Mouse (Mus musculus) stomach, postnatal 0 days (tissue): Measurements from ENCODE around the gene Sema5a. TPM values are rescaled to one million over a fixed set of nuclear protein-coding genes. Genes with fewer than 3 reads are reported as not detected.
"Not testable (repeated sequence)": the region's sequence is repeated elsewhere in the genome, so short reads cannot be mapped to it uniquely, and the experiment has no call there.

Source experiments
- ATAC-seq: fragments of 200-750 bp; cut with Nextera tagmentation; 2 replicates; pipeline ENCODE4 v1.8.0; 2017; ENCODE audit not compliant: low FRiP score, low TSS enrichment
- DNase-seq: peaks from one replicate; pipeline ENCODE4 v3.0.0-alpha.2; 2016; ENCODE audit warnings: low spot score
- H3K27ac ChIP-seq: fragments of 300-500 bp; sonication (generic); replicated peaks from 2 replicates; pipeline ENCODE4 v1.5.1; 2014; ENCODE audit warnings: mild to moderate bottlenecking, control low read depth
- H3K27me3 ChIP-seq: fragments of 300-500 bp; sonication (generic); 2 replicates; pipeline ENCODE4 v1.6.1; 2014; ENCODE audit warnings: low read length; ENCODE audit not compliant: control insufficient read depth, insufficient read depth
- H3K36me3 ChIP-seq: fragments of 300-500 bp; sonication (generic); 2 replicates; pipeline ENCODE4 v1.6.1; 2014; ENCODE audit warnings: low read length, mixed read lengths; ENCODE audit not compliant: control insufficient read depth, insufficient read depth
- H3K4me1 ChIP-seq: fragments of 300-500 bp; sonication (generic); replicated peaks from 2 replicates; pipeline ENCODE4 v1.6.1; 2014; ENCODE audit warnings: antibody characterized with exemption; ENCODE audit not compliant: control insufficient read depth, insufficient read depth
- H3K4me2 ChIP-seq: fragments of 300-500 bp; sonication (generic); replicated peaks from 2 replicates; pipeline ENCODE4 v1.6.1; 2014; ENCODE audit warnings: low read depth, mild to moderate bottlenecking, control low read depth, moderate library complexity
- H3K4me3 ChIP-seq: fragments of 300-500 bp; sonication (generic); 2 replicates; pipeline ENCODE4 v1.5.1; 2014; ENCODE audit warnings: low read depth, low read length, control low read depth
- H3K9ac ChIP-seq: fragments of 300-500 bp; sonication (generic); 2 replicates; pipeline ENCODE4 v1.6.1; 2014; ENCODE audit warnings: mild to moderate bottlenecking, low read length, control low read depth, mixed read lengths
- H3K9me3 ChIP-seq: fragments of 300-500 bp; sonication (generic); 2 replicates; pipeline ENCODE4 v1.6.1; 2016; ENCODE audit warnings: low read length; ENCODE audit not compliant: control insufficient read depth
- CTCF ChIP-seq: IDR thresholded peaks from 2 replicates; pipeline ENCODE4 v1.5.1; 2016; ENCODE audit warnings: antibody characterized with exemption, low read depth, mild to moderate bottlenecking, moderate library complexity
- EP300 ChIP-seq: optimal IDR thresholded peaks from 2 replicates; pipeline ENCODE3; 2016; ENCODE audit warnings: antibody characterized with exemption
- WGBS: fragments of 180-500 bp; shearing (Covaris S2); extraction: QIAGEN DNeasy Blood & Tissue Kit; methylation state at CpG from one replicate; pipeline ENCODE4 v1.1.7; 2014; 5-methylcytosine and 5-hydroxymethylcytosine counted together
- polyA plus RNA-seq: library from polyadenylated mRNA; unstranded; fragments of >200 nt; fragmentation: Nextera tagmentation; extraction: Ambion mirVana; gene quantifications from 2 replicates; pipeline ENCODE4 v1.2.1, GENCODE M21; 2015

Gene Sema5a
- polyA plus RNA-seq, 1 experiment from 2014 or later = 5.5 TPM

- DNase-seq (no peak), ATAC-seq (no peak)
- TF ChIP-seq EP300 (no peak), CTCF (no peak)
- WGBS = 75% methylated on average over 7 of the region's 7 CpGs
- no peak overlapping the region for H3K27ac ChIP-seq
- no peaks in the 10 kb centered on the region for H3K4me1 ChIP-seq
- no peaks in the 10 kb centered on the region for H3K9me3 ChIP-seq
- H3K36me3 ChIP-seq = no peaks in the 10 kb centered on the region
- no peak overlapping the region for H3K4me2 ChIP-seq
- H3K9ac ChIP-seq = no peak overlapping the region
- H3K27me3 ChIP-seq = no peaks in the 10 kb centered on the region
- H3K4me3 ChIP-seq = no peak overlapping the region
Measured at GRCm38 (mm10) chr15:32223028-32223427, 21.6 kb upstream of the Sema5a start.

- H3K27ac ChIP-seq = no peak overlapping the region
- TF ChIP-seq CTCF (no peak), EP300 (no peak)
- ATAC-seq (no peak), DNase-seq (no peak)
- 77% methylated on average over 3 of the region's 3 CpGs for WGBS
- H3K9ac ChIP-seq = no peak overlapping the region
- H3K9me3 ChIP-seq = no peaks in the 10 kb centered on the region
- no peaks in the 10 kb centered on the region for H3K36me3 ChIP-seq
- no peaks in the 10 kb centered on the region for H3K4me1 ChIP-seq
- no peak overlapping the region for H3K4me2 ChIP-seq
- no peaks in the 10 kb centered on the region for H3K27me3 ChIP-seq
- no peak overlapping the region for H3K4me3 ChIP-seq
Measured at GRCm38 (mm10) chr15:32225394-32225793, 19.2 kb upstream of the Sema5a start.

GRCm38 (mm10) chr15:32226381-32226780 is 18.2 kb upstream of the Sema5a start:
- Histone ChIP-seq H3K9me3 (no peaks in the 10 kb centered on the region), H3K4me2 (no peak overlapping the region), H3K9ac (no peak overlapping the region), H3K4me3 (no peak overlapping the region), H3K4me1 (no peaks in the 10 kb centered on the region), H3K27me3 (no peaks in the 10 kb centered on the region), H3K27ac (no peak overlapping the region), H3K36me3 (no peaks in the 10 kb centered on the region)
- TF ChIP-seq CTCF (no peak), EP300 (no peak)
- DNase-seq = no peak
- WGBS = 61% methylated on average over 6 of the region's 6 CpGs
- no peak for ATAC-seq

DNA sequence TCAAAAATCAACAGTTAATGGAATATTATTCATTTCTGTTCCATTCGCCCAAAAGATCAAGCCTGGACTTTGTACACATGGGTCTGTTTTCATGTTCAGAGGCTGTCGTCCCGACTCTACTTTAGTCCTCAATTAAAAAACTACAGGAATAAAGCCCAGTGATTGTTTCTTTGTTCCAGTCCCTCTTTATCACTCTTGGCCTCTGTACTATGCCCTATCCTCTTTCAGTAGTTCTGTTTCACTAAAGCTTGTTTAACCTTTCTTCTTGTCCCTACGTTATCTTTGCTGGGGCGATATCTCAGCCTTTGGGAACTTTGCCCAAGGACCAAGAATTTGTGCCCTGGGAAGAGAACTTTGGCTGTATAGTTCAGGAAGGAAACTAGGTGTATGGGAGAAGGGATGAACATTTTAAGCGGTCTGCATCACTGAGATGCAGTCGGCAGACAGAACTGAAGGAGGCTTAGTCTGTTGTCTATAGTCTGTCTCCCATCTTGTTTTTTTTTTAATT is 17.7 kb upstream of the Sema5a start:
- no peak; the same call in 1 of the 2 replicates for ATAC-seq
- WGBS = 69% methylated on average over 7 of the region's 7 CpGs
- Histone ChIP-seq H3K36me3 (no peaks in the 10 kb centered on the region), H3K4me3 (no peak overlapping the region), H3K27ac (no peak overlapping the region), H3K9ac (no peak overlapping the region), H3K4me1 (no peaks in the 10 kb centered on the region), H3K9me3 (no peaks in the 10 kb centered on the region), H3K27me3 (no peaks in the 10 kb centered on the region), H3K4me2 (no peak overlapping the region)
- no peak for TF ChIP-seq EP300
- no peak for TF ChIP-seq CTCF
- peak; percentile 23 for DNase-seq

DNA sequence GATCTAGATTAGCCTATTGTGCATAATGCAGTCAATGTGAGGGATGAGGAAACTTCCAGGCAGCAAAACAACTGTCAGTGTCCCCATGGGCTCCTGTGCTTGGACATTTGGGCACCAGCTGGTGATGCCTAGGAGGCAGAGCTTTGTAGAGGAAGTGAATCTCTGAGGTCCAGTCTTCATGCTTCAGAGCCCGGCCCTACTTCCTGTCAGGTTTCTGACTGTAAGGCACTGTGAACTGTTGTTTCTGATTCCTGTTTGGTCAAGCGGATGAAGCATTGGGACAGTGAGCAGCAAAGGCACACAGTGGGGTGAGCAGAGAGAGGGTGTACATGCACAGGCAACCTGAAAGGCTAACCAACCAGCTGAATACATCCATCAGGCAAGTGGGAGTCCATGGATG is 14.5 kb upstream of the Sema5a start:
- 86% methylated on average over 2 of the region's 2 CpGs for WGBS
- no peak for ATAC-seq

DNA sequence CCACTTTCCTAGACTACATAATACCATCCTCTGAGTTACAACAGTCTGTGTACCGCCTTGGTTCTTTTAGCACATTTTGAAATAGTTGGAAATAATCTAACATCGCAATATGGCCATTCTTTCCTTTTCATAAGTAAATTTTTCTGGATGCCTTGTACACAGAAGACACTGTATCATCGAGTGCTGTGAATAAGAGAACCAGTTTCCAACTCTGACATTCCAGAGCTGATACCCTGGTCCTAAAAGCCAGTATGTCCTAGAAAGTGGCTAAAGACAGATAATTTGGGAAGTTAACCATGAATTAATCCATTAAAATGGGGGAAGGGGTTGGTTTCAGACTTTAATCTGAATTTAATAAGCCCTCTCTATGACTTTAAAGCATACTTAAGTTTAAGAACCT is 12.4 kb upstream of the Sema5a start:
- DNase-seq (no peak), ATAC-seq (no peak)
- Histone ChIP-seq H3K4me2 (no peak overlapping the region), H3K27ac (no peak overlapping the region), H3K27me3 (no peaks in the 10 kb centered on the region), H3K9ac (no peak overlapping the region), H3K36me3 (no peaks in the 10 kb centered on the region), H3K9me3 (no peaks in the 10 kb centered on the region), H3K4me3 (no peak overlapping the region), H3K4me1 (no peaks in the 10 kb centered on the region)
- no peak for TF ChIP-seq EP300
- TF ChIP-seq CTCF = no peak
- 74% methylated on average over 3 of the region's 3 CpGs for WGBS

More for the DNA sequence above, 14.5 kb upstream of the Sema5a start:
- no peak for DNase-seq
- Histone ChIP-seq H3K4me1 (no peaks in the 10 kb centered on the region), H3K9me3 (no peaks in the 10 kb centered on the region), H3K9ac (no peak overlapping the region), H3K27ac (no peak overlapping the region), H3K36me3 (no peaks in the 10 kb centered on the region), H3K27me3 (no peaks in the 10 kb centered on the region), H3K4me2 (no peak overlapping the region), H3K4me3 (no peak overlapping the region)
- TF ChIP-seq CTCF (no peak), EP300 (no peak)

DNA sequence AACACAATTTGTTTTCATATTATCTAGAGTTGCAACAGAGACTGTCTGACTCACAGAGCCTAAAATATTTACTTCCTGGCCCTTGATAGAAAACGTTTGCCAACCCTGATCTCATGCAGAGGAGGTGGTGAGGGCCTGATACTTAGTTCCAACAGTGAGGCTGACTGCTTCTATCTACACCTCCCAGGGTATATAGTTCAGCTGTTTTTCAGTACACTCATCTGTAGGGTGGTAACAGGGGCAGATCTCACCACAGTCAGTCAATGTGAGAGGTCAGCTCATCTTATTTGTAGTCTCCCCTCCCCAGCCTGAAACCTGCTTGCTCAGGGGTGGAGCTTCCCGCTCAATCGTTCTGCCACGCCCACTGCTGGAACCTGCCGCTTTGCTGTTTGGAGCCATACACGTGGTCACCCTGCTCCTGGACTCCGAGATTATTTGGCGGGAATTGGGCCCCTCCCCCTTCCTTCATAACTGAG is 11.9 kb upstream of the Sema5a start:
- not testable (repeated sequence) for H3K27ac ChIP-seq, H3K4me3 ChIP-seq, H3K4me2 ChIP-seq, H3K36me3 ChIP-seq, H3K27me3 ChIP-seq, H3K9ac ChIP-seq, H3K9me3 ChIP-seq, H3K4me1 ChIP-seq
- 13% methylated on average over 8 of the region's 8 CpGs for WGBS
- ATAC-seq = peak; percentile 35; the same call in 1 of the 2 replicates
- DNase-seq = peak; percentile 17
